Mouse (Mus musculus): Measurements from ENCODE around the gene Fbxo9. TPM values are rescaled to one million over a fixed set of nuclear protein-coding genes. Genes with fewer than 3 reads are reported as not detected.

The Fbxo9 gene
- polyA plus RNA-seq, 1 experiment = 48.8 TPM

DNA sequence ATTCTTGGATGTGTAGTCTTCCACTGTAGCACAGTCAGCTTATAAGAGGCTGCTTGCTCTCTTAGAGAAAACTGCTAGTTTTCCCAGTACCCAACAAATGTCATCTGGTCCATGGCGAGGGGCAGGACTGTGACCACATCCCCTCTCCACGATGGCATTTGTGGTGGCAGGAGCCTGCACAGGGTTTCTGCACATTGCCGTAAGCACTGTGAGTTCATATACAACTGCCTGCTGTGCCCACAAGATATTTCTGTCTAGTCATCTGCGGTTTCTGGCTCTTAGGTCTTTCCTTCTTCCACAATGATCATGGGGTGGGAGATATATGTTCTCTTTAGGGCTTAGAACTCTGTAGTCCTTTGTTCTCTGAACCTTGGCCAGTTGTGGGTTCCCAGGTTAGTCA, 37.2 kb downstream of the Fbxo9 start:
- TF ChIP-seq POLR2A (IDR thresholded peaks at IDR 0.05; ENCODE audit: control insufficient read depth, low read depth, low read length) = no peak
- no peak for TF ChIP-seq CTCF (IDR thresholded peaks at IDR 0.05; ENCODE audit: control insufficient read depth, insufficient read depth, insufficient replicate concordance, low read depth, low read length)
- no peak overlapping the region for H3K4me3 ChIP-seq (ENCODE audit: control insufficient read depth, low read depth, low read length)

DNA sequence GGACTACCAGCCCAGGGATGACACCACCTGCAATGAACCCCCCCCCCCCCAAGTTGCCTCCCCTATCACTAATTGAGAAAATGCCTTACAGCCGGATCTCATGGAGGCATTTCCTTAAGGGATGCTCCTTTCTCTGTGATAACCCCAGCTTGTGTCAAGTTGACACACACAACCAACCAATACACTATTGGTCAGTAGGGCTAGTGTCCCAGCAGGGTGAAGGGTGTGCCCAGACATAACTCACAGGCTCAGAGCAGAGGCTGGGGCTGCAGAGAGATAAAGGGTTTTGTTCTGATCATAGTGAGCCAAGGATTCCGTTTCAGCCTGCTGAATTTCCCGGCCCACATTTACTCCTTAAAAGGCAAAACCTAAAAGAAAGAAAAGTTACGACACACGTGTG, 38.4 kb downstream of the Fbxo9 start:
- H3K27me3 ChIP-seq (ENCODE audit: control insufficient read depth, insufficient read depth, low read length) = no peaks in the 10 kb centered on the region
- H3K4me3 ChIP-seq (ENCODE audit: control insufficient read depth, low read depth, low read length) = no peak overlapping the region
- no peaks in the 10 kb centered on the region for H3K36me3 ChIP-seq (ENCODE audit: control insufficient read depth, insufficient read depth, low read length)
- TF ChIP-seq POLR2A (IDR thresholded peaks at IDR 0.05; ENCODE audit: control insufficient read depth, low read depth, low read length) (no peak), CTCF (IDR thresholded peaks at IDR 0.05; ENCODE audit: control insufficient read depth, insufficient read depth, insufficient replicate concordance, low read depth, low read length) (no peak)
- H3K4me1 ChIP-seq (ENCODE audit: control insufficient read depth, insufficient read depth, low read length) = no peaks in the 10 kb centered on the region
- H3K27ac ChIP-seq (ENCODE audit: control insufficient read depth, insufficient read depth, low read depth, low read length) = no peak overlapping the region

More for the DNA sequence above, 37.2 kb downstream of the Fbxo9 start:
- Histone ChIP-seq H3K36me3 (ENCODE audit: control insufficient read depth, insufficient read depth, low read length) (no peaks in the 10 kb centered on the region), H3K27me3 (ENCODE audit: control insufficient read depth, insufficient read depth, low read length) (no peaks in the 10 kb centered on the region), H3K27ac (ENCODE audit: control insufficient read depth, insufficient read depth, low read depth, low read length) (no peak overlapping the region), H3K4me1 (ENCODE audit: control insufficient read depth, insufficient read depth, low read length) (no peaks in the 10 kb centered on the region)

DNA sequence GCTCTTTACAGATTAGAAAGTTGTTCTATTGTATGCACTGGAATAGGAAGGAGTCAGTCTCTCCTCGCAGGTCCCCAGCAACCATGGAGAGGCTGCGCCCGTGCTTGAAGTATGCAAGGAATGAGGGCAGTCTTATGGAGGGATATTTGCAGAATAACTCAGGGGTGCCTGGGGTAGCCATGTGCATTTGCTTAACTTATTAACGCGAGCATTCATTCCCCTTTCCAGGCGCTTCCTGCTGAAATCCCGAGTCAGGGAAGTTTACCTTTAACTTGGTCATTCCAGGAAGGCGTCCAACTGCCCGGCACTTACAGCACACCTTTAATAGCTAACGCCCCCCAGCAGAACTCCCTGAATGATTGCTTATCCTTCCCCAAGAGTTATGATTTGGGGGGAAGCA, 44.7 kb downstream of the Fbxo9 start:
- Histone ChIP-seq H3K4me1 (ENCODE audit: control insufficient read depth, insufficient read depth, low read length) (no peaks in the 10 kb centered on the region), H3K36me3 (ENCODE audit: control insufficient read depth, insufficient read depth, low read length) (no peaks in the 10 kb centered on the region), H3K4me3 (ENCODE audit: control insufficient read depth, low read depth, low read length) (no peak overlapping the region), H3K27ac (ENCODE audit: control insufficient read depth, insufficient read depth, low read depth, low read length) (no peak overlapping the region), H3K27me3 (ENCODE audit: control insufficient read depth, insufficient read depth, low read length) (no peaks in the 10 kb centered on the region)
- TF ChIP-seq POLR2A (IDR thresholded peaks at IDR 0.05; ENCODE audit: control insufficient read depth, low read depth, low read length) (no peak), CTCF (IDR thresholded peaks at IDR 0.05; ENCODE audit: control insufficient read depth, insufficient read depth, insufficient replicate concordance, low read depth, low read length) (no peak)

DNA sequence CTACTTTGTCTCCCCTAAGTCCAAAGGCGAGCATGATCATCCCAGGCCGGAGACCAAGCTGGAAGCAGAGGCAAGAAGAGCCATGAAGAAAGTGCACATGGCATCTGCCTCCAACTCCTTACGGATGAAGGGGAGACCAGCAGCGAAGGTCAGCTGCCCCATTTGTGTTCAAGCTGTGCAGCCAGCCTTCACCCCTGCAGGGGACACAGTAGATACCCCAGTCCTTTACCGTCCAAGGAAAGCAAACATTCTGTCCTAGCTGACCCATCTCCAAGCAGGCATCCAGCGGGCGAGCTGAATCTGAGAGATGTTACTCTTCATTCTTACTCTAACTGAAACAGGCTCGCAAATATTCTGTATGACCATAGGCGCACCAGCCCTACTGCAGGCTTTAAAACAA, 46.5 kb downstream of the Fbxo9 start:
- H3K27me3 ChIP-seq (ENCODE audit: control insufficient read depth, insufficient read depth, low read length) = no peaks in the 10 kb centered on the region
- H3K4me1 ChIP-seq (ENCODE audit: control insufficient read depth, insufficient read depth, low read length) = no peaks in the 10 kb centered on the region
- no peak overlapping the region for H3K4me3 ChIP-seq (ENCODE audit: control insufficient read depth, low read depth, low read length)
- no peak for TF ChIP-seq POLR2A (IDR thresholded peaks at IDR 0.05; ENCODE audit: control insufficient read depth, low read depth, low read length)
- TF ChIP-seq CTCF (IDR thresholded peaks at IDR 0.05; ENCODE audit: control insufficient read depth, insufficient read depth, insufficient replicate concordance, low read depth, low read length) = no peak
- no peak overlapping the region for H3K27ac ChIP-seq (ENCODE audit: control insufficient read depth, insufficient read depth, low read depth, low read length)
- H3K36me3 ChIP-seq (ENCODE audit: control insufficient read depth, insufficient read depth, low read length) = no peaks in the 10 kb centered on the region

DNA sequence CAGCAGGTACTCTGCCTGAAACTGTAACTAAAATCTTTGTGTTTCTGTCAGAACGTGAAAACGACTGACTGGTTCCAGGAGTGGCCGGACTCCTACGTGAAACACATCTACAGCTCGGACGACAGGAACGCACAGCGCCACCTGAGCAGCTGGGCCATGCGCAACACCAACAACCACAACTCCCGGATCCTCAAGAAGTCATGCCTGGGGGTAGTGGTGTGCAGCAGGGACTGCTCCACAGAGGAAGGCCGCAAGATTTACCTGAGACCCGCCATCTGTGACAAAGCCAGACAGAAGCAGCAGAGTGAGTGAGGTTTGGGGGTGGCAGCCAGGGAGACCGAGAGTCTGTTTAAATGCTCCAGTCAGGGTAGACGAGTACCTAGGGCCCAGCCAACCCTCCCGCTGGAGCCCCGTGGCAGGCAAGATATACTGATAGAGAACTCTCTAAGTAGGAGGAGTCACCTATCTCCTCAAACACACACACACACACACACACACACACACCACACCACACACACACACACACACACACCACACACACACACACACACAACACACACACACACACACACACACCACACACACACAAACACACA, 49.2 kb downstream of the Fbxo9 start:
- TF ChIP-seq POLR2A (IDR thresholded peaks at IDR 0.05; ENCODE audit: control insufficient read depth, low read depth, low read length) (no peak), CTCF (IDR thresholded peaks at IDR 0.05; ENCODE audit: control insufficient read depth, insufficient read depth, insufficient replicate concordance, low read depth, low read length) (no peak)
- Histone ChIP-seq H3K4me1 (ENCODE audit: control insufficient read depth, insufficient read depth, low read length) (no peaks in the 10 kb centered on the region), H3K4me3 (ENCODE audit: control insufficient read depth, low read depth, low read length) (no peak overlapping the region), H3K27ac (ENCODE audit: control insufficient read depth, insufficient read depth, low read depth, low read length) (no peak overlapping the region), H3K27me3 (ENCODE audit: control insufficient read depth, insufficient read depth, low read length) (no peaks in the 10 kb centered on the region), H3K36me3 (ENCODE audit: control insufficient read depth, insufficient read depth, low read length) (no peaks in the 10 kb centered on the region)

DNA sequence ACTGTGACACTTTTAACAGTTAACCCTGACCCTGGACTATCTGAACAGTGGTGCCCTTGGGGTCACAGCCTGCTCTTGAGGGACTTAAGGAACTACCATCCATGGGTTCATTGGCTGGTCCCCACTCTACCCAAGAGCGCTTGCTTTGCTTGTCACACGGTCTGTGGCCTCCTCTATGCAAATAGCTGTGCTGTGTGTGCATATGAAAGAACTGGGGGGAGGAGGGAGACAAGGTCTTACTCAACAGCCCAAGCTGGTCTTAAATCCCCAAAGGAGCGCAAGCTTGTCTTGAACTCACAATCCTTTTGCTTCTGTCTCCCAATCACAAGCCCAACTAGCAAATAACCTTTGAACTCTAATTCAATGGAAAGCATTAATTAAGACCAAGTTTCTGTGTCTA, 54.6 kb downstream of the Fbxo9 start:
- Histone ChIP-seq H3K4me1 (ENCODE audit: control insufficient read depth, insufficient read depth, low read length) (no peaks in the 10 kb centered on the region), H3K4me3 (ENCODE audit: control insufficient read depth, low read depth, low read length) (no peak overlapping the region), H3K27me3 (ENCODE audit: control insufficient read depth, insufficient read depth, low read length) (no peaks in the 10 kb centered on the region), H3K36me3 (ENCODE audit: control insufficient read depth, insufficient read depth, low read length) (no peaks in the 10 kb centered on the region), H3K27ac (ENCODE audit: control insufficient read depth, insufficient read depth, low read depth, low read length) (no peak overlapping the region)
- TF ChIP-seq POLR2A (IDR thresholded peaks at IDR 0.05; ENCODE audit: control insufficient read depth, low read depth, low read length) (no peak), CTCF (IDR thresholded peaks at IDR 0.05; ENCODE audit: control insufficient read depth, insufficient read depth, insufficient replicate concordance, low read depth, low read length) (no peak)

DNA sequence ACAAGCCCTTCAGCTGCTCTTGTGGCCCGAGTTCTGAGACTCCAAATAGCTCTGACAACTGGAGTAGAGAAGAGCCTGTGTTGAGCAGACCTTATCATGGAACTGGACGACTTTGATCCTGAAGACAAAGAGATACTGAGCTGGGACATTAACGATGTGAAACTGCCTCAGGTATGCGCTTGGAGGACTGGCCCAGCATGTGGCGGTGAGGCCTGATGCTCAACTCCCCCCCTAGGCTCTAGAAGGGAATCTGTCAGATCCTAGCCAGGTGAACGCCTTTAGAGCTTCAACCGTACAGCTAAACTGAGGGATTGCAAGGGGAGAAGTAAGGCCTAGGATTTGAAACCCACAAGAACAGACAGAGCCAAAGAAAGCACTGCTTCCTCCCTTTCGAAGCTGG, 55.0 kb downstream of the Fbxo9 start:
- Histone ChIP-seq H3K4me1 (ENCODE audit: control insufficient read depth, insufficient read depth, low read length) (no peaks in the 10 kb centered on the region), H3K27me3 (ENCODE audit: control insufficient read depth, insufficient read depth, low read length) (no peaks in the 10 kb centered on the region), H3K4me3 (ENCODE audit: control insufficient read depth, low read depth, low read length) (no peak overlapping the region), H3K27ac (ENCODE audit: control insufficient read depth, insufficient read depth, low read depth, low read length) (no peak overlapping the region), H3K36me3 (ENCODE audit: control insufficient read depth, insufficient read depth, low read length) (no peaks in the 10 kb centered on the region)
- TF ChIP-seq CTCF (IDR thresholded peaks at IDR 0.05; ENCODE audit: control insufficient read depth, insufficient read depth, insufficient replicate concordance, low read depth, low read length) = no peak
- no peak for TF ChIP-seq POLR2A (IDR thresholded peaks at IDR 0.05; ENCODE audit: control insufficient read depth, low read depth, low read length)

DNA sequence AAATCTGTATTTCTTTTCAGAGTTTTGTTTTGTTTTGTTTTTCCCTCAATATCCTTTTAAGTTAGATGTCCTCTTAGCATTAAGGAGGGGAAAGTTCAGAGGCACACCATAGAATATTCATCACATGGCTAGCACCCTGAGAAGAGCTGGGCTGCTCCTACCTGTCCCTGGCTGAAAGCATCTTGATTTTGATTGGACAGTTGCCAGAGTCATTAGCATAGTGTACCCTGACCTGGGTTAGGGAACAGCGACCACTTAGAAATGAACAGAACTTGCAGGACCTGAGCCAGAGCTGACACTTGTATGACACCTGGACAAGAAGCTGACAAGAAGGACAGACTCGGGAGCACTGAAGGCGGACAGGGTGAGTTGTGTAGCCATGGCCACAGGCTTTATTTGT, 57.2 kb downstream of the Fbxo9 start, which contains the start of gene Gcm1:
Gene Gcm1, plus strand, starts transcription at position 248 of the 400 bp plus-strand sequence.
- H3K27ac ChIP-seq (ENCODE audit: control insufficient read depth, insufficient read depth, low read depth, low read length) = no peak within 1 kb of the TSS

More for the DNA sequence above, 57.2 kb downstream of the Fbxo9 start, which contains the start of gene Gcm1:
- Histone ChIP-seq H3K4me1 (ENCODE audit: control insufficient read depth, insufficient read depth, low read length) (peaks cover 4% of the 10 kb centered on the region; the same call in 1 of the 2 replicates), H3K27me3 (ENCODE audit: control insufficient read depth, insufficient read depth, low read length) (no peaks in the 10 kb centered on the region), H3K36me3 (ENCODE audit: control insufficient read depth, insufficient read depth, low read length) (no peaks in the 10 kb centered on the region), H3K4me3 (ENCODE audit: control insufficient read depth, low read depth, low read length) (no peak within 1 kb of the TSS)
- TF ChIP-seq CTCF (IDR thresholded peaks at IDR 0.05; ENCODE audit: control insufficient read depth, insufficient read depth, insufficient replicate concordance, low read depth, low read length) (no peak), POLR2A (IDR thresholded peaks at IDR 0.05; ENCODE audit: control insufficient read depth, low read depth, low read length) (no peak)

Measured in testis, adult 2 months (tissue).